Mouse (Mus musculus) testis, adult 2 months (tissue): ENCODE measurements around the gene Slc27a1. TPM values are rescaled to one million over a fixed set of nuclear protein-coding genes. Genes with fewer than 3 reads are reported as not detected.

Experiments used
- H3K27ac ChIP-seq: fragments of 200-500 bp; 2 replicates; pipeline ENCODE4 v1.5.1; 2012; ENCODE audit warnings: low read depth, low read length; ENCODE audit not compliant: control insufficient read depth, insufficient read depth
- H3K27me3 ChIP-seq: fragments of 200-500 bp; 2 replicates; pipeline ENCODE4 v1.6.1; 2012; ENCODE audit warnings: mild to moderate bottlenecking, low read length, moderate library complexity; ENCODE audit not compliant: control insufficient read depth, insufficient read depth
- H3K36me3 ChIP-seq: fragments of 200-500 bp; 2 replicates; pipeline ENCODE4 v1.6.1; 2012; ENCODE audit warnings: mild to moderate bottlenecking, low read length; ENCODE audit not compliant: control insufficient read depth, insufficient read depth
- H3K4me1 ChIP-seq: fragments of 200-500 bp; 2 replicates; pipeline ENCODE4 v1.6.1; 2012; ENCODE audit warnings: low read length; ENCODE audit not compliant: control insufficient read depth, insufficient read depth
- H3K4me3 ChIP-seq: fragments of 200-500 bp; 2 replicates; pipeline ENCODE4 v1.5.1; 2012; ENCODE audit warnings: low read depth, mild to moderate bottlenecking, low read length, moderate library complexity, mixed read lengths; ENCODE audit not compliant: control insufficient read depth
- CTCF ChIP-seq: fragments of 200-500 bp; IDR thresholded peaks from 2 replicates; pipeline ENCODE4 v1.5.1; 2012; ENCODE audit warnings: low read depth, mild to moderate bottlenecking, inconsistent platforms, low read length, moderate library complexity; ENCODE audit not compliant: control insufficient read depth, insufficient read depth, insufficient replicate concordance
- POLR2A ChIP-seq: fragments of 200-500 bp; IDR thresholded peaks from 2 replicates; pipeline ENCODE4 v1.6.1; 2012; ENCODE audit warnings: low read depth, mild to moderate bottlenecking, inconsistent platforms, low read length, moderate library complexity; ENCODE audit not compliant: control insufficient read depth
- polyA plus RNA-seq: library from polyadenylated mRNA; depleted of rRNA; stranded (reverse); fragments of >200 nt; gene quantifications from 2 replicates; pipeline ENCODE4 v1.2.3, GENCODE M21; 2012

Slc27a1 gene
- polyA plus RNA-seq, 1 experiment, result 82.1 TPM

GRCm38 (mm10) chr8:71594324-71594722 is 25.6 kb downstream of the Slc27a1 start:
- H3K4me1 ChIP-seq, result peaks cover 13% of the 10 kb centered on the region
- no peak overlapping the region for H3K4me3 ChIP-seq
- no peaks in the 10 kb centered on the region for H3K36me3 ChIP-seq
- H3K27me3 ChIP-seq, result no peaks in the 10 kb centered on the region
- TF ChIP-seq CTCF (no peak), POLR2A (no peak)
- H3K27ac ChIP-seq, result no peak overlapping the region

DNA sequence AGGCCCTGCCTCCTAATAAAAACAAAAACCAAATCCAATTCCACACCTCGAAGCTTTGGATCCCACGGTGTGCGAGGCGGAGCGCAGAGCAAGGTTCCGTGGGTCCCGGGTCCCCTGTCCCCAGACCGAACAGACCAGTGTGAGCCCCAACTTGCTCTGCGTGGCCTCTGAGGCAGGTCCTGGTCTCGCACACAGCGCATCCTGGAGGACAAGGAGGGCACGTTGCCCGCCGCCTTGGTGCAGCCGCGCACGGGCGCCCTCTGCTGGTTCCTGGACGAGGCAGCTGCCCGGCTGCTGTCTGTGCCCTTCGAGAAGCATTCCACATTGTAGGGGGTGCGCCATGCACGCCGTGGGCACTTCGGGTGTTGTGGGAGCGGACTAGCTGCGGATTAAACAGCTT is 27.2 kb downstream of the Slc27a1 start:
- no peak overlapping the region for H3K27ac ChIP-seq

DNA sequence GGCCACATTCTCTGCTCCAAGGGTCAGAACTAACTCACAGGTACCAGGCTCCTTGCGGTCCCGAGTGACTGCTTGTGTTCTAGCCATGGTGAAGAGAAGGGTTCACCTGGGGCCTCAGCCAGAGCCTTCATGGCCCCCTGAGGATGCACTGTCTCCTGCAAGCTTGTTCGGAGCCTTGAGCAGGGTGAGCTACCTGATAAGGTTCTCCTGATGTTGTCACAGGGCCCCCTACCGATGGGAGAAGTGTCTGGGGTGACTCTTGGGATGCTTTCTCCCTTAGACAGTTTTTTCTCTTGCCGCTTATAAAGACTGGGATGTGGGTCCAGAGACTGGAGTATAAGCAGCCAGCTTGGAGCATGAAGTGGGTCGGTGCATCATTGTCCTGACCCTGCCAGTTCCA is 27.7 kb downstream of the Slc27a1 start:
- TF ChIP-seq POLR2A (no peak), CTCF (no peak)
- Histone ChIP-seq H3K4me3 (no peak overlapping the region), H3K27ac (no peak overlapping the region)

More for the DNA sequence above, 27.2 kb downstream of the Slc27a1 start:
- H3K4me3 ChIP-seq, result no peak overlapping the region; the same call in 1 of the 2 replicates
- peaks cover 12% of the 10 kb centered on the region for H3K4me1 ChIP-seq
- TF ChIP-seq POLR2A, result no peak
- TF ChIP-seq CTCF, result peak; percentile 87; the same call in 1 of the 2 replicates
- no peaks in the 10 kb centered on the region for H3K36me3 ChIP-seq
- H3K27me3 ChIP-seq, result no peaks in the 10 kb centered on the region

DNA sequence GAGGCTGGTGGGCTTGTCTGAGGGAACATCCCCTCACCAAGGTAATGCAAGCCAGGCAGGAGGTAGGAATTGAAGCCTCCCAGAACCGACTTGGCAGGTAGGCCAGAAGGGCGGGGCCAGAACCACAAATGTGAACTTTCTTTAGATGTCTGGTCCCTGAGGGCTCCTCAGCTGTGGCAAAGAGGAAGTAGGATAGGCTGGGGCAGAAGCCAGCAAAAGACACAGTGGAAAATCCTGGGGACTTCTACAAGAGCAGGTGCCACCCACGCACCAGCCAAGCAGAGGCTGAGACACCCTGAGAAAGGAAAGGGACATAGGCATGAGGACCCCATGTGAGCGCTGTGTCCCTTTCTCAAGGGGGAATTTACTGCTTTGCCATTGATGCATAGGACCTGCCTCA is 28.1 kb downstream of the Slc27a1 start:
- Histone ChIP-seq H3K27me3 (no peaks in the 10 kb centered on the region), H3K4me3 (no peak overlapping the region), H3K36me3 (no peaks in the 10 kb centered on the region), H3K4me1 (peaks cover 6% of the 10 kb centered on the region), H3K27ac (no peak overlapping the region)
- TF ChIP-seq CTCF, result no peak
- TF ChIP-seq POLR2A, result no peak

More for the DNA sequence above, 27.7 kb downstream of the Slc27a1 start:
- Histone ChIP-seq H3K36me3 (no peaks in the 10 kb centered on the region), H3K27me3 (no peaks in the 10 kb centered on the region), H3K4me1 (peaks cover 8% of the 10 kb centered on the region)

DNA sequence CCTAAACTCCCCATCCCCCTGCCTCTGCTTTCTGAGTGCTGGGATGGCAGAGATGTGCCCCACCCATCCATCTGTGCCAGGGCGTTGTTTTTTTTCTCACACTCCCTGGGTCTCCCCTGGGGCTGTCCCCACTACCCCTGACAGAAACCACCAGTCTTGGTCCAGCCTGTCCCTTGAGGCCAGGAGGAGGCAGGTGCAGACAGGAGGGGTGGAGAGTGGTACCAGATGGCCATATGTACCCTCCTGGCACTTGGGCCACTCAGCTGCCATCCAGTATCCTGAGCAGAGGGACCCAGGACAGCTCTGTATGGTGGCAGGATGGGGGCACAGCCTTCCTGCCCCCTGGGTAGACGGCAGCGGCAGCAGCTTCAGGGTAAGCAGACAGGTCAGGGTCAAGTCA is 28.8 kb downstream of the Slc27a1 start, which contains the start of gene Fam129c:
Gene Fam129c (plus strand): TSS at position 198 of the 400 bp plus-strand sequence.
- Histone ChIP-seq H3K4me1 (peaks cover 10% of the 10 kb centered on the region), H3K4me3 (no peak within 1 kb of the TSS), H3K27me3 (no peaks in the 10 kb centered on the region), H3K27ac (no peak within 1 kb of the TSS), H3K36me3 (no peaks in the 10 kb centered on the region)
- TF ChIP-seq CTCF (no peak), POLR2A (no peak)

GRCm38 (mm10) chr8:71598375-71598774 is 29.7 kb downstream of the Slc27a1 start:
- Histone ChIP-seq H3K27ac (no peak overlapping the region), H3K4me3 (no peak overlapping the region), H3K27me3 (no peaks in the 10 kb centered on the region), H3K4me1 (peaks cover 10% of the 10 kb centered on the region), H3K36me3 (no peaks in the 10 kb centered on the region)
- no peak for TF ChIP-seq POLR2A
- no peak for TF ChIP-seq CTCF

- H3K4me1 ChIP-seq, result peaks cover 10% of the 10 kb centered on the region
- no peaks in the 10 kb centered on the region for H3K36me3 ChIP-seq
- H3K4me3 ChIP-seq, result no peak overlapping the region
- H3K27me3 ChIP-seq, result no peaks in the 10 kb centered on the region
- no peak overlapping the region for H3K27ac ChIP-seq
- no peak for TF ChIP-seq POLR2A
- TF ChIP-seq CTCF, result no peak
Measured at GRCm38 (mm10) chr8:71598841-71599240, 30.2 kb downstream of the Slc27a1 start.
